8 mouse cellular contexts compared by ENCODE assay signal in genomic region chr11:114675826-114676401, GRCm38 (mm10). TPM values are rescaled to one million over a fixed set of nuclear protein-coding genes. Genes with fewer than 3 reads are reported as not detected.
DNase-seq lines count a peak whose midpoint lies in the region; ATAC-seq lines count a peak whose summit lies in the region.

No protein-coding gene starts in this region.

- H3K36me3 ChIP-seq in forebrain, embryonic 12.5 days (replicated peaks): peaks cover 30% of the 10 kb centered on the region
- H3K36me3 ChIP-seq in hindbrain, embryonic 15.5 days: peaks cover 27% of the 10 kb centered on the region
- peaks cover 31% of the 10 kb centered on the region for H3K36me3 ChIP-seq in liver, embryonic 13.5 days
- H3K36me3 ChIP-seq in neural tube, embryonic 12.5 days: peaks cover 30% of the 10 kb centered on the region

- peak overlapping the region; percentile 89 for H3K4me2 ChIP-seq in forebrain, embryonic 12.5 days
- peak overlapping the region; percentile 73 for H3K4me2 ChIP-seq in hindbrain, embryonic 15.5 days
- peak overlapping the region; percentile 97 for H3K4me2 ChIP-seq in liver, embryonic 13.5 days
- H3K4me2 ChIP-seq in neural tube, embryonic 12.5 days (replicated peaks): peak overlapping the region; percentile 91

- WGBS in forebrain, embryonic 12.5 days: under 1% methylated on average over 27 of the region's 27 CpGs
- WGBS in hindbrain, embryonic 15.5 days: 3% methylated on average over 27 of the region's 27 CpGs
- under 1% methylated on average over 27 of the region's 27 CpGs for WGBS in liver, embryonic 13.5 days (ENCODE audit: insufficient replicate concordance)
- WGBS in neural tube, embryonic 12.5 days: 3% methylated on average over 27 of the region's 27 CpGs

- peaks cover 16% of the 10 kb centered on the region for H3K27me3 ChIP-seq in forebrain, embryonic 12.5 days
- H3K27me3 ChIP-seq in hindbrain, embryonic 15.5 days: peaks cover 8% of the 10 kb centered on the region
- peaks cover 22% of the 10 kb centered on the region for H3K27me3 ChIP-seq in liver, embryonic 13.5 days
- peaks cover 6% of the 10 kb centered on the region; the same call in 1 of the 2 replicates for H3K27me3 ChIP-seq in neural tube, embryonic 12.5 days (replicated peaks)

- ATAC-seq in forebrain, embryonic 12.5 days (ENCODE audit: low FRiP score): 0 out of 2 replicates have a peak, but pooled peaks have one; percentile 1
- ATAC-seq in hindbrain, embryonic 15.5 days (ENCODE audit: low FRiP score, low read depth): no peak
- ATAC-seq in liver, embryonic 13.5 days (ENCODE audit: low read depth): no peak
- ATAC-seq in neural tube, embryonic 12.5 days (ENCODE audit: low FRiP score, low read depth): peak; percentile 13; the same call in 1 of the 2 replicates

- peak overlapping the region; percentile 72 for H3K9ac ChIP-seq in forebrain, embryonic 12.5 days
- peak overlapping the region; percentile 45 for H3K9ac ChIP-seq in hindbrain, embryonic 15.5 days
- H3K9ac ChIP-seq in liver, embryonic 13.5 days: peak overlapping the region; percentile 74
- peak overlapping the region; percentile 71 for H3K9ac ChIP-seq in neural tube, embryonic 12.5 days

- H3K27ac ChIP-seq in forebrain, embryonic 12.5 days: peak overlapping the region; percentile 42; the same call in 1 of the 2 replicates
- H3K27ac ChIP-seq in hindbrain, embryonic 15.5 days (replicated peaks): peak overlapping the region; percentile 39
- H3K27ac ChIP-seq in liver, embryonic 13.5 days: no peak overlapping the region
- H3K27ac ChIP-seq in neural tube, embryonic 12.5 days: no peak overlapping the region

- H3K9me3 ChIP-seq in forebrain, embryonic 12.5 days: no peaks in the 10 kb centered on the region
- H3K9me3 ChIP-seq in hindbrain, embryonic 15.5 days: no peaks in the 10 kb centered on the region
- H3K9me3 ChIP-seq in liver, embryonic 13.5 days (replicated peaks): no peaks in the 10 kb centered on the region
- H3K9me3 ChIP-seq in neural tube, embryonic 12.5 days: no peaks in the 10 kb centered on the region

- H3K4me3 ChIP-seq in forebrain, embryonic 12.5 days (replicated peaks): peak overlapping the region; percentile 53
- H3K4me3 ChIP-seq in hindbrain, embryonic 15.5 days: peak overlapping the region; percentile 49
- peak overlapping the region; percentile 67 for H3K4me3 ChIP-seq in liver, embryonic 13.5 days (replicated peaks)
- H3K4me3 ChIP-seq in neural tube, embryonic 12.5 days: peak overlapping the region; percentile 53

- DNase-seq in right cerebral cortex, adult 2 months (ENCODE audit: low spot score in 2 of 2): peak; percentile 48 to 50
- DNase-seq in right cerebral cortex, postnatal 36 days (ENCODE audit: low spot score in 2 of 2): no peak
- peak; percentile 61 for DNase-seq in adrenal gland, postnatal 25 days
- DNase-seq in liver, embryonic 13.5 days: no peak
- no peak for DNase-seq in layer of hippocampus, postnatal 25 days (ENCODE audit: extremely low spot score in 1 of 2, low spot score in 1 of 2)

- H3K4me1 ChIP-seq in forebrain, embryonic 12.5 days: peaks cover 32% of the 10 kb centered on the region
- H3K4me1 ChIP-seq in hindbrain, embryonic 15.5 days (replicated peaks): peaks cover 39% of the 10 kb centered on the region
- H3K4me1 ChIP-seq in liver, embryonic 13.5 days (replicated peaks): peaks cover 84% of the 10 kb centered on the region
- H3K4me1 ChIP-seq in neural tube, embryonic 12.5 days: peaks cover 38% of the 10 kb centered on the region

RNA-seq across cellular contexts. Expression of gene Ttyh2, which starts 0.7 kb away (rescaled TPM):
- 120 and 145 TPM in 2 replicates for total RNA-seq in adrenal gland, postnatal 25 days (2021)
- 11.8 and 13.0 TPM in 2 replicates for polyA plus RNA-seq in forebrain, embryonic 12.5 days (2016; fragmentation: Nextera tagmentation; extraction: Ambion mirVana)
- 31.6 and 35.1 TPM in 2 replicates for polyA plus RNA-seq in hindbrain, embryonic 15.5 days (2015; fragmentation: Nextera tagmentation; extraction: Ambion mirVana)
- 5.9 and 7.1 TPM in 2 replicates for polyA plus RNA-seq in liver, embryonic 13.5 days (2015; fragmentation: Nextera tagmentation; extraction: Ambion mirVana)
- 21.6 and 23.8 TPM in 2 replicates for polyA plus RNA-seq in neural tube, embryonic 12.5 days (2016; fragmentation: Nextera tagmentation; extraction: Ambion mirVana)
- total RNA-seq in layer of hippocampus, postnatal 25 days (2021): 10 to 100 TPM; 28.8 to 34.0 TPM

RNA-seq across cellular contexts. Expression of gene Rpl38, which starts 7.6 kb away (rescaled TPM):
- total RNA-seq in adrenal gland, postnatal 25 days (2021): 1,060 and 1,162 TPM in 2 replicates
- 859 and 942 TPM in 2 replicates for polyA plus RNA-seq in forebrain, embryonic 12.5 days (2016; fragmentation: Nextera tagmentation; extraction: Ambion mirVana)
- 747 and 837 TPM in 2 replicates for polyA plus RNA-seq in hindbrain, embryonic 15.5 days (2015; fragmentation: Nextera tagmentation; extraction: Ambion mirVana)
- polyA plus RNA-seq in liver, embryonic 13.5 days (2015; fragmentation: Nextera tagmentation; extraction: Ambion mirVana): 1,120 and 1,164 TPM in 2 replicates
- polyA plus RNA-seq in neural tube, embryonic 12.5 days (2016; fragmentation: Nextera tagmentation; extraction: Ambion mirVana): 855 and 903 TPM in 2 replicates
- 100 to 1,000 TPM; 761 to 890 TPM for total RNA-seq in layer of hippocampus, postnatal 25 days (2021)

RNA-seq across cellular contexts. Expression of gene Dnaic2, which starts 51.3 kb away (rescaled TPM):
- 0.67 and 1.2 TPM in 2 replicates for total RNA-seq in adrenal gland, postnatal 25 days (2021)
- polyA plus RNA-seq in forebrain, embryonic 12.5 days (2016; fragmentation: Nextera tagmentation; extraction: Ambion mirVana): 1.9 and 2.0 TPM in 2 replicates
- polyA plus RNA-seq in hindbrain, embryonic 15.5 days (2015; fragmentation: Nextera tagmentation; extraction: Ambion mirVana): 2.5 and 3.1 TPM in 2 replicates
- polyA plus RNA-seq in liver, embryonic 13.5 days (2015; fragmentation: Nextera tagmentation; extraction: Ambion mirVana): 0.06 TPM in 1 of 2 replicates, not detected in the other
- 3.0 and 4.2 TPM in 2 replicates for polyA plus RNA-seq in neural tube, embryonic 12.5 days (2016; fragmentation: Nextera tagmentation; extraction: Ambion mirVana)
- total RNA-seq in layer of hippocampus, postnatal 25 days (2021): 1 to 10 TPM; 1.4 to 1.9 TPM

Comparison
In these comparisons a context has a peak if more than half of its experiments do, and no peak if none do; other contexts are left out.
1. DNase-seq: peak in right cerebral cortex, adult 2 months (2 of 2) and adrenal gland, postnatal 25 days (single experiment); none in right cerebral cortex, postnatal 36 days (0 of 2), liver, embryonic 13.5 days (single experiment) and layer of hippocampus, postnatal 25 days (0 of 2).
2. ATAC-seq: peak in forebrain, embryonic 12.5 days (single experiment) and neural tube, embryonic 12.5 days (single experiment); none in hindbrain, embryonic 15.5 days (single experiment) and liver, embryonic 13.5 days (single experiment).
3. H3K27ac ChIP-seq: peak in forebrain, embryonic 12.5 days (single experiment) and hindbrain, embryonic 15.5 days (single experiment); none in liver, embryonic 13.5 days (single experiment) and neural tube, embryonic 12.5 days (single experiment).
4. Peak in every context shown above with its lines, with median percentiles within 50 percentile points of each other: H3K4me2 ChIP-seq, H3K4me3 ChIP-seq and H3K9ac ChIP-seq.